Mouse (Mus musculus): ENCODE measurements around the gene Gm1123.

GRCm38 (mm10) chr9:99021751-99022150 is 13.8 kb downstream of the Gm1123 start:
- TF ChIP-seq POLR2A (IDR thresholded peaks at IDR 0.05; ENCODE audit: borderline replicate concordance, insufficient read depth, low read length), result no peak
- no peak for TF ChIP-seq CTCF (IDR thresholded peaks at IDR 0.05; ENCODE audit: borderline replicate concordance, insufficient read depth, low read depth, low read length)

All from cerebellum, adult 2 months (tissue).